Mouse (Mus musculus) effector memory CD4-positive, alpha-beta T cell, adult 7 months (primary cell): ENCODE measurements around the gene Slc35c1. TPM values are rescaled to one million over a fixed set of nuclear protein-coding genes. Genes with fewer than 3 reads are reported as not detected.

Experiments used
- polyA plus RNA-seq: library from polyadenylated mRNA; unstranded; fragments of 100-300 nt; shearing (Covaris generic); gene quantifications from one replicate; pipeline ENCODE4 v1.2.1, GENCODE M21; 2017

The Slc35c1 gene
- 14.1 TPM for polyA plus RNA-seq

DNA sequence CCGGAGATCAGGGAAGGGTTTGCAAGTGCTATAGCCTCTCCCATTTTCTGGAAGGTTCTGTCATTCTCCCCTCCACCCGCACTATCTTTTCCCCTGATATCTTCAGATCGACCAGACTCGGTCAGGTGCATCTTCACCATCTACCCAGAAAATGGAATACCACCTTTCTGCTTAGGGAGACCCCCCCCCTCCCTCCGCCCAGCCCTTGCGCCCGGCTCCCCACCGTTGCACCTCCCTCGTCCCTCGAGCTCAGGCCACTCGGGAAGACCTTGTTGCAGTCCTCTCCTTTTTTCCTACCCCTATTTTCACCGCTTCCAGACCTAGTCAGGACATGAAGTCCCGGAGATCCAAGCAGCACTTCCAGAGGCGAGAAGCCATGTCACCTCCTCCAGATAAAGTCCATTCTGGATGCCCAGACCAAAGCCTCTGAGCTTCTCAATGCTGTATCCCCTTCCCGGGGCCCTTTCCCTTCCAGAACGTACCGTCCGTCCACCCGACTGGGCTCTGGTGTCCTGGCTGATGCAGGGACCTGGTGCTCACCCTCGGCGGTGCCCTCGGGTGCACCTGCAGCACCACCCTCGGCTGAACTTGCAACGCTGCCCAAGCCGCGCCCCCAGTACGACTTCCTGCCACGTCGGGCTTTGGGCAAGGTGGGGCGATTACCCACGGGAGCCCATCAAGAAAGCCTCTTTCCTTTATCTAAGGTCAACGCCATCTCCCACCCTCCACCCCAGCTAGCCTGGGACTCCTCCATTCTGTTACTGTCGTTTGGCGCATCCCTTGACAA is at the start of gene Slc35c1:
Gene Slc35c1, minus strand, starts transcription at position 618 of the 787 bp plus-strand sequence.

DNA sequence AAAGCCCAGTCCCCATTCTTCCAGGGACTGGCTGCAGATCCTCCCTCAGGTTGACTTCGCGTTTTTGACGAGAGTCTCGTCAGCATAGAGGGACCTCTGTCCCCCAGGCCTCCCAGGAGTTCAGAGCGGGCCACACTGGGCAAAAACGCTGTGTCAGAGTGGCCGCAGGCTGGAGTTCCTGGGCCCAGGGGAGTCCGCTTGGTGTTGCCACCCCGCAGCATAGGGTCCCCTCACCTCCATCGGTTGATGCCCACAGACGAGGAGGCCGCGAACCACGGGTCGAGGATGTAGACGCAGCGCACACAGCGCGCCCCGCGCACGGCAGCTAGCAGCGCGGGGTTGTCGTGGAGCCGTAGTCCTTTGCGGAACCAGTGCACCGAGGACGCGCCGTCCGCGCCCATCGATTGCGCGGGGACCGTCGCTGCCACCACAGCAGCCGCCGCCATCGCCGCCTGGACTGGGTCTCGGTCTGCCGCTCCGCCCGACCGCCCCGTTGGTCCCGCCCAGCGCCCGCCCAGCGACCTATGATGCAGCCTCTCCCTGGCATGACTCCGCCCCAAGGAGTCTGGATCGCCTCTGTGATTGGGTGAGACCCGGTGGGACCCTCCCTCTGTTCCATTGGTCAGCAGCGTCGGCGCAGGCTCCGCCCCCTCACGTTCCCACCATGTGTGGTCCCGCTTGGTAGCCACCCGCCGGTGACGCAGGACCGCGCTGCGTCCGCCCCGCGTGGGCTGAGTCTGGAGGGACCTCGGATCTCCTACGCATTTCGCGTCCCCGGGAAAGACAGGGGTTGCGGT is 26.6 kb downstream of the Slc35c1 start, which contains the start of gene Cry2:
Gene Cry2, minus strand, starts transcription at position 466 of the 797 bp plus-strand sequence.

Other genes starting within 250 kb of the Slc35c1 start
- 42.1 TPM for gene Pex16, start 85.9 kb downstream of the Slc35c1 start, polyA plus RNA-seq
- not detected for gene Large2, start 85.7 kb downstream of the Slc35c1 start, polyA plus RNA-seq
- gene 1700029I15Rik, start 78.0 kb downstream of the Slc35c1 start, polyA plus RNA-seq: 1.6 TPM
- gene Mapk8ip1, start 59.3 kb downstream of the Slc35c1 start, polyA plus RNA-seq: 0.40 TPM
- gene Cry2, start 26.5 kb downstream of the Slc35c1 start, polyA plus RNA-seq: 21.9 TPM
- 0.38 TPM for gene Chst1, start 139.2 kb upstream of the Slc35c1 start, polyA plus RNA-seq